Mouse (Mus musculus): ENCODE data around the gene Palm3. TPM values are rescaled to one million over a fixed set of nuclear protein-coding genes. Genes with fewer than 3 reads are reported as not detected.

The Palm3 gene
- polyA plus RNA-seq (2015; fragmentation: Nextera tagmentation; extraction: Ambion mirVana): 6.5 and 7.4 TPM in 2 replicates

DNA sequence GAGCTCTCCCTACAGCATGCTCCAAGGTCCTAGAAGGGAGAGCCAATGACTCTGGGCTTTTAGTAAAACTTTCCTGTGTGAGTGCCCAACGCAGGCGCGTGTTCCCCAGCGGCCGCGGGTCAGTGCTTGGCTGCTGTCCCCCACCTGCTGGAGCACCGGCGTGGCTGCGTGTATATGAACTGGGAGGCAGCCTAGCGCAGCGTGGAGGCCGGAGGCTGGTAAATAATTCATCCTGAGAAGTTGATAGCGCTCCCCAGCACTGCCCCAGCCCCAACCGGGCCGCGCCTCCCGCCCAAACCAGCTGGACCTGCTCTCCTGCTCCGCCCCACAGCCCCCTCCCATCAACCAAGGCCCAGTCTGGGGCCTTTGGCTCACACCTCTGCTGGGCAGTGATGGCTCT, at the start of gene Palm3:
Palm3 (plus strand) TSS at position 376 of the 400 bp plus-strand sequence.
- Histone ChIP-seq H3K9ac (ENCODE audit: low read length) (peak within 1 kb of the TSS; percentile 52), H3K4me3 (ENCODE audit: low read length) (peak within 1 kb of the TSS; percentile 40)

DNA sequence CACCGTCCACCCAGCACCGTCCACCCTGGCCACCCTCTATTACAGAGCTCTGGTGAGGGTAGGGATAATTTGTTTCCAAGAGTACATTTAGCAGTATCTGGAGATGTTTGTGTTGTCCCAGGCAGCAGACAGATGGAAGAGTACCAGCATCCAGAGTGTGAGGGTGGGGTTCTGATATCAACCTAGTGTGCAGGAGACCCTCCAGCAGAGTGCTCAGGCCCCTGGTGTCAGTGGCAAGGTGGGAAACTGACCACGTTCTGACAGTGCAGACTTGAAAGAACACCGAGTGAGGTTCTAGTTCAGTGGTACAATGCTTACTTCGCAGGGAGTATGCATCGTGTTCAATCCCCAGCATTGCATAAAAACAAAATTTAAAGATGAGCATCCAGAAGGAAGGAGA, 49.6 kb upstream of the Palm3 start:
- Histone ChIP-seq H3K27ac (ENCODE audit: low read length) (no peak overlapping the region), H3K9me3 (ENCODE audit: control insufficient read depth, low read length) (no peaks in the 10 kb centered on the region), H3K27me3 (ENCODE audit: control insufficient read depth, insufficient read depth, low read depth, low read length) (no peaks in the 10 kb centered on the region), H3K9ac (ENCODE audit: low read length) (peak overlapping the region; percentile 76; the same call in 1 of the 2 replicates), H3K4me2 (ENCODE audit: low read depth, low read length) (peak overlapping the region; percentile 90), H3K36me3 (ENCODE audit: control insufficient read depth, insufficient read depth, low read length) (peaks cover 15% of the 10 kb centered on the region), H3K4me3 (ENCODE audit: low read length) (peak overlapping the region; percentile 86), H3K4me1 (replicated peaks; ENCODE audit: control insufficient read depth, insufficient read depth, low read length) (peaks cover 18% of the 10 kb centered on the region)
- no peak for ATAC-seq (ENCODE audit: low read depth)
- 77% methylated on average over 6 of the region's 6 CpGs for WGBS

More for the DNA sequence above, at the start of gene Palm3:
- Histone ChIP-seq H3K36me3 (ENCODE audit: control insufficient read depth, insufficient read depth, low read length) (no peaks in the 10 kb centered on the region), H3K4me2 (ENCODE audit: low read depth, low read length) (peak within 1 kb of the TSS; percentile 49), H3K27me3 (ENCODE audit: control insufficient read depth, insufficient read depth, low read depth, low read length) (peaks cover 9% of the 10 kb centered on the region; the same call in 1 of the 2 replicates), H3K9me3 (ENCODE audit: control insufficient read depth, low read length) (no peaks in the 10 kb centered on the region), H3K4me1 (replicated peaks; ENCODE audit: control insufficient read depth, insufficient read depth, low read length) (peaks cover 31% of the 10 kb centered on the region), H3K27ac (ENCODE audit: low read length) (peak within 1 kb of the TSS; percentile 84)
- ATAC-seq (ENCODE audit: low read depth): peak; percentile 74
- WGBS: 3% methylated on average over 18 of the region's 18 CpGs

DNA sequence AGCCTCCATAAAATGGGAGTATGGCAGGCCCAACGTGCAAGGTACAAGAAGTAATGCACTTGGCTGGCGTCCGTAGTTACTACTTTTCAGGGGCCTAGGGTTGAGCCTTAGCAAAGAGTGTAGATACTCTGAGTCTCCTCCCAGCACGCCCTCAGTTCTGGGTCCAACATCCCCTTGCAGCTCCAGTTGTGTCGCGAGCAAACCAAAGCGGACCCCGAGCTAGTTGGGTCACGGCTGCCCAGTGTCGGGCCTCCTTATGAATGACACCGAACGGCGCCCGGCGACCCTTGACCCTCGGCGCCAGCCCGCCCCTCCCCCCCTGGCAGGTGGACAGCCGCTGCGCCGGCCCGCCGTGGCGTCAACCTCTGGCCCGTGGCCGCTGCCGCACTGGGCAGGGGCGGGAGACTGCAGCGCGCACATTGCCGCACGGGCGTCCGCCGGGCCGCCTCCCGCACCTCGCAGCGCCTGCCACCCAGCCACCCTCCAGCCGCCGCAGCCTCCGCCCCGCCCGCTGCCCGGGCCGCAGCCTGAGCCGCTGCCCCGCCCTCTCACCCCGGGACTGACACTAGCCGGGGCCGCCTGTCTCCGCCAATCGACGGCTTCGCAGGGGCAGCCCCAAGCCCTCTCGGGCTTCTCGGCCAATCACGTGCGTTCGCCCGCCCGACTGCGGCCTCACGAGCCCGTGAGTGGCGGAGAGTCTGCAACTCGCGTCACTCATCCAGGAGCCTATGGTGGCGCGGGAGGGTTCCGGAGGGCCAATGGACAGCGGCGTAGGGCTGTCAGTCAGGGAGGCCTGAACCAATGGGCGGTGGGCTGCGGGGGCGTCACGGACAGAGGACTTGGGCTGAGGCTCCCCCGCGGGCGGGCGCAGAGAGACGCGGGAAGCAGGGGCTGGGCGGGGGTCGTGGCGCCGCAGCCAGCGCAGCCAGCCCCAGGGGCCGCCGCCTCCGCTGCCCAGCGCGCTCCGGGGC, 48.8 kb upstream of the Palm3 start, which contains the start of gene Prkaca:
Prkaca (plus strand) TSS at position 844 of the 971 bp plus-strand sequence.
- no peaks in the 10 kb centered on the region for H3K27me3 ChIP-seq (ENCODE audit: control insufficient read depth, insufficient read depth, low read depth, low read length)
- peak within 1 kb of the TSS; percentile 68 for H3K27ac ChIP-seq (ENCODE audit: low read length)
- peak within 1 kb of the TSS; percentile 90 for H3K4me2 ChIP-seq (ENCODE audit: low read depth, low read length)
- H3K9ac ChIP-seq (ENCODE audit: low read length): peak within 1 kb of the TSS; percentile 88
- H3K4me3 ChIP-seq (ENCODE audit: low read length): peak within 1 kb of the TSS; percentile 86
- no peaks in the 10 kb centered on the region for H3K9me3 ChIP-seq (ENCODE audit: control insufficient read depth, low read length)
- H3K36me3 ChIP-seq (ENCODE audit: control insufficient read depth, insufficient read depth, low read length): peaks cover 15% of the 10 kb centered on the region
- peaks cover 25% of the 10 kb centered on the region for H3K4me1 ChIP-seq (replicated peaks; ENCODE audit: control insufficient read depth, insufficient read depth, low read length)
- ATAC-seq (ENCODE audit: low read depth): peak; percentile 99
- under 1% methylated on average over 66 of the region's 94 CpGs for WGBS

DNA sequence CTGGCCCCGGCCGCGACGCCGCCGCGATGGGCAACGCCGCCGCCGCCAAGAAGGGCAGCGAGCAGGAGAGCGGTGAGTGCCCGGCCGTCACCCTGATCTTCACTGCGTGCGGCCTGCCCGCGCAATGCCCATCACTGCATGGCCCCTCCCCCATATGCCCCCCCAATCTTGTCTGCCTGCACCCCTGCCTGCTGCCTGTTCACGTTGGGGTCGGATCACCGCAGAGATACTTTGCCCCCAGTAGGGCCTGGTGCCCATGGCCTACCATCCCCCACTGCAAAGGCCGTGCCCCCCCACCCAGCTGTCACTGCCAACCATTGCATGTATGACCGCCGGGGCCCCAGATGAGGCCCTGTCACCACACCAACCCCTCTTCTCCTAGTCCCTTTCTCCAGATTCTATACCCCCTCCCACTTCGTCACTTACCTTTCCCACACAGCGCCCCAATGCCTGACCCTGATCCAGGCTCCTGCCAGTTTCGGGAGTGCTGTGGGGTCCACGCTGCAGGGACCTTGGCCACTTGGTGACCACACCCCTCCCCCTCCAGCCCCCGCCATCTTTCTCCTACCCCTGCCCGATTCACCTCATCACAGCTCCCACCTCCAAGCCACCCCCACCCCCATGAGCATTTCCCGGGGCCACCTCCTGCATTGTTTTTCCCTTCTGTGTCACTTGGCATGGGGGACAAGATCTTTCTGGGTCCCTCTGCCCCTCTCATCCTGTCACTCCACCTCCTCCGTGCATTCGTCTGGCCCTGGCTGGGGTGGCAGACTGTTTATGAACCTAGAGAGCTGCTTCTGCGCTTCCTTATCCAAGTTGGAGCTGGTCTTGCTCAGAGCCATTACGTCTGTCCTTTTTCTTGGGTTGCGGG, 47.9 kb upstream of the Palm3 start:
- H3K9ac ChIP-seq (ENCODE audit: low read length): peak overlapping the region; percentile 88
- H3K27ac ChIP-seq (ENCODE audit: low read length): peak overlapping the region; percentile 68
- H3K36me3 ChIP-seq (ENCODE audit: control insufficient read depth, insufficient read depth, low read length): peaks cover 11% of the 10 kb centered on the region
- no peaks in the 10 kb centered on the region for H3K27me3 ChIP-seq (ENCODE audit: control insufficient read depth, insufficient read depth, low read depth, low read length)
- peak overlapping the region; percentile 86 for H3K4me3 ChIP-seq (ENCODE audit: low read length)
- ATAC-seq (ENCODE audit: low read depth): peak; percentile 20; the same call in 1 of the 2 replicates
- no peaks in the 10 kb centered on the region for H3K9me3 ChIP-seq (ENCODE audit: control insufficient read depth, low read length)
- peak overlapping the region; percentile 79 for H3K4me2 ChIP-seq (ENCODE audit: low read depth, low read length)
- 2% methylated on average over 32 of the region's 37 CpGs for WGBS
- H3K4me1 ChIP-seq (replicated peaks; ENCODE audit: control insufficient read depth, insufficient read depth, low read length): peaks cover 30% of the 10 kb centered on the region

DNA sequence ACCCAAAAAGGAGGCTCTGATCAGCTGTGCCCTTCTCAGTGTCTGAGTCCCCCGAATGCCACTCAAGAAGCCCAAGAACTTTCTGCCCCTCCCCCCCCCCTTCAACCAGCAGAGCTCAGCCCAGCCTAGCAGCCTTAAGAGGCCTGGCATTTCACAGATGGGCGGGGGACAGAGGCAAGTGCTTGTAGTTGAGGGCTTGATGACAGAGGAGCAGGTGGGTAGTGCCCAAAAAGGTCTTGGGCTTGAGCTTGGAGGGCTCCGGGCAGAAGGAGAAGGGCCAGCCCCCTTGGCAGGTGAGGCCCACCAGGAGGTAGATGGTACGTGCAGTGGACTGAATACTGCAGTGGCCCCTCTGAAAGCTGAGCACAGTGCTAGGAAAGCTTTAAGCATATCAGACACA, 46.8 kb upstream of the Palm3 start:
- Histone ChIP-seq H3K9ac (ENCODE audit: low read length) (no peak overlapping the region), H3K4me2 (ENCODE audit: low read depth, low read length) (peak overlapping the region; percentile 79), H3K36me3 (ENCODE audit: control insufficient read depth, insufficient read depth, low read length) (peaks cover 2% of the 10 kb centered on the region), H3K27ac (ENCODE audit: low read length) (0 out of 2 replicates have a peak overlapping the region, but pooled peaks have one; percentile 28), H3K4me1 (replicated peaks; ENCODE audit: control insufficient read depth, insufficient read depth, low read length) (peaks cover 30% of the 10 kb centered on the region), H3K4me3 (ENCODE audit: low read length) (peak overlapping the region; percentile 86; the same call in 1 of the 2 replicates), H3K9me3 (ENCODE audit: control insufficient read depth, low read length) (no peaks in the 10 kb centered on the region), H3K27me3 (ENCODE audit: control insufficient read depth, insufficient read depth, low read depth, low read length) (no peaks in the 10 kb centered on the region)
- WGBS: 59% methylated on average over 4 of the region's 4 CpGs
- no peak for ATAC-seq (ENCODE audit: low read depth)

DNA sequence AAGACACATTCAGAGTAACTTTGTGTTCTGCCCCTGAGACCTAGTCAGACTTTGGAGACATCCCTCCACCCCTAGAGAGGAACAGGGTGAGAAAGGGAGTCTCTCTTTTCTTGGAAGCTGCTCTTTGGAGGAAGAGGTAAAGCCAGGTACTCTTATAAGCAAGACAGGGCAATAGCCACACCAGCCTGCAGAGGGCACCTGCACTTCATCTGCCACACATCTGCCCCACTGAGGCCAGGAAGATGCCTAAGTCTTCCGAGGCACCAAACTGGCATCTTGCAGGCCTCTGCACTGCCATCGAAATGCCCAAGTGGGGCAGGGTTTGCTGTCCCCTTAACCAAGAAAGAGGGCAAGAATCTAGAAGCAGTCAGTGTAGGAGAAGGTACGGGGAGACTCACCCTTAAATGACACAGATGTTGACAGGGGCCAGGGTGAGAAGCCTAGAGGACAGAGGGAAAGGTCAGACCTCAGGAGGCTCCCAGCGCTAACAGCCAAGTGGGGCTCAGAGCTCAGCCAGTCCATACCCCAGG, 45.1 kb upstream of the Palm3 start:
- Histone ChIP-seq H3K4me1 (replicated peaks; ENCODE audit: control insufficient read depth, insufficient read depth, low read length) (peaks cover 30% of the 10 kb centered on the region), H3K27ac (ENCODE audit: low read length) (no peak overlapping the region), H3K9me3 (ENCODE audit: control insufficient read depth, low read length) (no peaks in the 10 kb centered on the region), H3K27me3 (ENCODE audit: control insufficient read depth, insufficient read depth, low read depth, low read length) (no peaks in the 10 kb centered on the region), H3K4me2 (ENCODE audit: low read depth, low read length) (no peak overlapping the region), H3K36me3 (ENCODE audit: control insufficient read depth, insufficient read depth, low read length) (peaks cover 6% of the 10 kb centered on the region), H3K4me3 (ENCODE audit: low read length) (no peak overlapping the region), H3K9ac (ENCODE audit: low read length) (no peak overlapping the region)
- no peak for ATAC-seq (ENCODE audit: low read depth)
- 90% methylated on average over 4 of the region's 4 CpGs for WGBS

DNA sequence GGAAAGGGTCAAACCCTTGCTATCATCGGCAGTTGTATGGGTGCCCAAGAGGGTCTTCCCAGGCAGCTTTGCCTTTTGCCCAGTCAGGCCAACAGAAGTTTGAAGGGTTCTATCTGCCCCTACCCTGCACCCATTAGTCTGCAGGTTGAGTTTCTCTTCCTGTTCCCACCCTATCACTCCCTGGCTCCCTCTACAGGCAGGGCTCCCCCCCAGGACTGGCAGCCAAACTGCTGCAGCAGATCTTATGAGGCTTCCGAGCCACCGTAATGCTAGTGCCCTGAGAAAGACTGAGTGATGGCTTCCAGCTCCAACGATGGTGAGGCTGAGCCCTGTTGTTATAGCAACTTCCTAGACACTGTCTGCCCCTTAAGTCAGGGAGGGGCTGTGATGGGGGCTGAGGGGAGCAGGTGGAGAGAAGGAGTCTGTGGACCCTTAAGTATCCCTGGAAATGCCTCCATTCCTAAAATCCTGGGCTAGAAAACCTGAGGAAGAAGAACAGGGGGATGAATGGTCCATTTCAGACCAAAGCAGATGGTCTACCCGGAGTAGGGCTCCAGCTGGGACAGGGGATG, 44.4 kb upstream of the Palm3 start:
- Histone ChIP-seq H3K4me2 (ENCODE audit: low read depth, low read length) (no peak overlapping the region), H3K4me1 (replicated peaks; ENCODE audit: control insufficient read depth, insufficient read depth, low read length) (peaks cover 28% of the 10 kb centered on the region), H3K4me3 (ENCODE audit: low read length) (no peak overlapping the region), H3K36me3 (ENCODE audit: control insufficient read depth, insufficient read depth, low read length) (peaks cover 13% of the 10 kb centered on the region), H3K27me3 (ENCODE audit: control insufficient read depth, insufficient read depth, low read depth, low read length) (no peaks in the 10 kb centered on the region), H3K27ac (ENCODE audit: low read length) (no peak overlapping the region), H3K9me3 (ENCODE audit: control insufficient read depth, low read length) (no peaks in the 10 kb centered on the region), H3K9ac (ENCODE audit: low read length) (no peak overlapping the region)
- WGBS: 81% methylated on average over 5 of the region's 5 CpGs
- no peak for ATAC-seq (ENCODE audit: low read depth)

DNA sequence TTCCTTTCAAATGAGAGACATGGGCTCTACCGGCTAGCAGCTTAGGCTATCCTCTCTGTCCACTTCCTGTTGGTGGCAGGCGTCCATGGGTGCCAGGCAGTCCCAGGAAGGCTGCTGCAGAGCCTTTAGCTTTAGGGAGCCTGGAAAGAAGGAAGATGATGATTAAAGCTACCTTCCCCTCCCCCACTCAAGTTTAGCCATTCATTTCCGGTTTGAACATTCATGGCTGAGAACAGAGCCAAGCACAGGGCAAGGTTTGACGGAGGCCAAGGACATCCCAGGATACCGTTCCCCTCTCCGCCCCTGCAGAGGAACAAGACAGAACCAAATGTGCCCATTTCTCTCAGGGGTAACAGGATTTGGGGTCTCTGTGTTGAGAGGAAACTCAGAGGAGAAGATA, 43.6 kb upstream of the Palm3 start:
- peaks cover 25% of the 10 kb centered on the region for H3K4me1 ChIP-seq (replicated peaks; ENCODE audit: control insufficient read depth, insufficient read depth, low read length)
- no peak overlapping the region for H3K9ac ChIP-seq (ENCODE audit: low read length)
- H3K36me3 ChIP-seq (ENCODE audit: control insufficient read depth, insufficient read depth, low read length): peaks cover 19% of the 10 kb centered on the region
- WGBS: 39% methylated on average over 6 of the region's 6 CpGs
- no peak for ATAC-seq (ENCODE audit: low read depth)
- H3K27ac ChIP-seq (ENCODE audit: low read length): peak overlapping the region; percentile 34; the same call in 1 of the 2 replicates
- H3K9me3 ChIP-seq (ENCODE audit: control insufficient read depth, low read length): no peaks in the 10 kb centered on the region
- H3K4me2 ChIP-seq (ENCODE audit: low read depth, low read length): peak overlapping the region; percentile 6; the same call in 1 of the 2 replicates
- H3K27me3 ChIP-seq (ENCODE audit: control insufficient read depth, insufficient read depth, low read depth, low read length): no peaks in the 10 kb centered on the region
- no peak overlapping the region for H3K4me3 ChIP-seq (ENCODE audit: low read length)
